Mouse (Mus musculus): ENCODE data around the gene Rasa2. TPM values are rescaled to one million over a fixed set of nuclear protein-coding genes. Genes with fewer than 3 reads are reported as not detected.

Rasa2 gene
- polyA plus RNA-seq (2021; fragmentation: Nextera tagmentation), result 6.7 and 8.2 TPM in 2 replicates
- long read RNA-seq, experiment 1, full-length matches to known transcripts, result 7 of 26 reads
- long read RNA-seq, experiment 1, partial matches to known transcripts, result 11 of 26 reads
- long read RNA-seq, experiment 1, other reads (novel, unspliced or antisense), result 8 of 26 reads
- long read RNA-seq, experiment 2, full-length matches to known transcripts, result 58 of 95 reads
- long read RNA-seq, experiment 2, partial matches to known transcripts, result 10 of 95 reads
- long read RNA-seq, experiment 2, other reads (novel, unspliced or antisense), result 27 of 95 reads

GRCm38 (mm10) chr9:96631389-96632072 is at the start of gene Rasa2:
Rasa2 (minus strand) TSS chr9:96631617.

GRCm38 (mm10) chr9:96524972-96525506 is 106.4 kb downstream of the Rasa2 start, which contains the start of gene Gm28729:
Gm28729 (minus strand) TSS chr9:96525264.

Other genes starting within 250 kb of the Rasa2 start
- 267 and 268 TPM in 2 replicates for gene Rnf7, start 152.9 kb downstream of the Rasa2 start, polyA plus RNA-seq (2021; fragmentation: Nextera tagmentation)
- 0.24 and 0.93 TPM in 2 replicates for gene Gm28729, start 106.4 kb downstream of the Rasa2 start, polyA plus RNA-seq (2021; fragmentation: Nextera tagmentation)
- gene Zbtb38, start 121.2 kb upstream of the Rasa2 start, polyA plus RNA-seq (2021; fragmentation: Nextera tagmentation), result 28.4 and 59.3 TPM in 2 replicates

All from layer of hippocampus, adult 6 months (tissue).